Mouse (Mus musculus): Measurements from ENCODE around the gene Vsir. TPM values are rescaled to one million over a fixed set of nuclear protein-coding genes. Genes with fewer than 3 reads are reported as not detected.

The Vsir gene
- total RNA-seq, 4 experiments from 2014 or later, result 20.2 to 54.7 (median 33.7) TPM

GRCm38 (mm10) chr10:60353241-60354002, 6.8 kb downstream of the Vsir start:
- DNase-seq (ENCODE audit: low spot score in 2 of 2), result no peak

GRCm38 (mm10) chr10:60354003-60354325, 7.3 kb downstream of the Vsir start:
- no peak for DNase-seq (ENCODE audit: low spot score in 2 of 2)

- DNase-seq (ENCODE audit: low spot score in 2 of 2), result no peak
Measured at GRCm38 (mm10) chr10:60354881-60355677, 8.4 kb downstream of the Vsir start.

DNA sequence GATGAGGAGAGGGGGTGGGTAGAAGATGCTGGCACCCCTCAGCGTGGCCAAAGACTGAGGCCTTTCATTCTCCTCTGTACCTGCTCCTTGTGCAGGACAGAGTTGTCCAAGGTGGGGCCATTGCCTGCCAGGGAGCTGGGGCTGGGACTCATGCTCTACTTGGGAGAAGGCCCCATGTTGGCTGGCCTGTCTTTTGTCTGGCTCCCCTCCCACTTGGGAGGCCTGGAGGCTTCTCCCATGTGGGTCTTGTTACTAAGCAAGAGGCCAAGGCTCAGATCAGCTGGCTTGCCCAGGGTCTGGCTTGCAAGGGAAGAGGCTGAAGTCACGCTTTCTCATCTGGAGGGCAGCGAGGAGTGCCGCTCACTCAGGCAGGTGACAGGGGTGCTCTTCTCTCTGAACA, 10.8 kb downstream of the Vsir start:
- no peak for DNase-seq (ENCODE audit: low spot score in 2 of 2)

DNA sequence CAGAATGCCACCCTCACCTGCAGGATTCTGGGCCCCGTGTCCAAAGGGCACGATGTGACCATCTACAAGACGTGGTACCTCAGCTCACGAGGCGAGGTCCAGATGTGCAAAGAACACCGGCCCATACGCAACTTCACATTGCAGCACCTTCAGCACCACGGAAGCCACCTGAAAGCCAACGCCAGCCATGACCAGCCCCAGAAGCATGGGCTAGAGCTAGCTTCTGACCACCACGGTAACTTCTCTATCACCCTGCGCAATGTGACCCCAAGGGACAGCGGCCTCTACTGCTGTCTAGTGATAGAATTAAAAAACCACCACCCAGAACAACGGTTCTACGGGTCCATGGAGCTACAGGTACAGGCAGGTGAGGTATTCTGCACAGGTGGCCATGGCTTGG, 11.2 kb downstream of the Vsir start:
- no peak for DNase-seq (ENCODE audit: low spot score in 2 of 2)

DNA sequence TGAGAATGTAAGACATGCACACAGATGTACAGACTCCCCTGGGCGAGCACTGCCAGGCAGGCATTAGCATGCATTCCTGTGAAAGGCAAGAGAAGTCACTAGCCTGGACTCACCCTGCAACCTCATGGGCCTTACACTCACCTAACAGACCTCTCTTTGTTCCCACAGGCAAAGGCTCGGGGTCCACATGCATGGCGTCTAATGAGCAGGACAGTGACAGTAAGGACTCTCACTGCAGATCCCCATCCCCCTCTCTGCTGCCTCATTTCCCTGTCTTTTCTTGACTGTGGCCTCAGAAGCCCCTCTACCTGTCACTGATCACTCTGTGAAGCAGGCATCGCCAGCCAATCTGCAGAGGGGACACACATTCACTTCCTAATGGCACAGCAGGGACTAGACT, 12.1 kb downstream of the Vsir start:
- no peak for DNase-seq (ENCODE audit: low spot score in 2 of 2)

GRCm38 (mm10) chr10:60361615-60362309, 15.1 kb downstream of the Vsir start:
- no peak for DNase-seq (ENCODE audit: low spot score in 2 of 2)

GRCm38 (mm10) chr10:60362310-60362628, 15.6 kb downstream of the Vsir start:
- no peak for DNase-seq (ENCODE audit: low spot score in 2 of 2)

DNA sequence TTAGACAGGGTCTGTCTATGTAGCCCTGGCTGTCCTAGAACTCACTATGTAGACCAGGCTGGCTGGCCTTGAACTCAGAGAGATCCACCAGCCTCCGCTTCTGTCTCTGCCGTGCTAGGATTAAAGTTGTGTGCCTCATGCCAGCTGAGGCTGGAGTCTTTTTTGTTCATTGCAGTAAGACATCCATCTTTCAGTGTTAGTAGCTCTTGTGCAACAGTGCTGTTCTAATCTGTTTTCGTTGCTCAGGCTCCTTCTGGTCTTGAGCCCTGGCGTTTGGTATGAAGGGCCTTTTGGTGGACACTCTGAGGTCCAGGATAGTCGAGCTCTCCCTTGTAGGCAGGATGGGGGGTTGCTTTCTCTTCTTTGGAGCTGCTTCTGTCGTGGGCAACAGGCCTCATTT, 16.8 kb downstream of the Vsir start:
- no peak for DNase-seq (ENCODE audit: low spot score in 2 of 2)

GRCm38 (mm10) chr10:60367145-60367544, 20.5 kb downstream of the Vsir start:
- DNase-seq (ENCODE audit: low spot score in 2 of 2), result no peak

- no peak for DNase-seq (ENCODE audit: low spot score in 2 of 2)
Measured at GRCm38 (mm10) chr10:60367904-60368303, 21.3 kb downstream of the Vsir start.

- no peak for DNase-seq (ENCODE audit: low spot score in 2 of 2)
Measured at GRCm38 (mm10) chr10:60369405-60369804, 22.8 kb downstream of the Vsir start.

DNA sequence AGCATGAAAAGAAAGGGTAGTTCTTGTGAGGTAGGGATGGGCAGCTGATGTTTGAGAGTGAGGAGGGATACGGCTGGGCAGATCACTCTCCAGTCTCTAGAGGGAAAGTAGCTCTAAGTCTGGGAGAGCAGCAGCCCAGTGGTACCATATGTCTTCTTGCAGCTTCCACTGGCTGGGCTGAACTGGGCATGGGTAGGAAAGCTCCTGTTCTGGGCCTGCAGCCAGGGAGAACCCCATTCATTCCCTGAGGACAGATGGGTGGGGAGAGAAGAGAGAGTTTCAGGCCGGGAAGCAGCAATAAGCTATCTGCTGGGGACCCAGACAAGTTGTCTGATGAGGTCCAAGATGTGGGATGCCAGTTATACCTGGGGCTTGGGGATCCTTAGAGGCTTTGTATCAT, 23.4 kb downstream of the Vsir start:
- peak in 1 of 2 experiments; percentile 27 for DNase-seq (ENCODE audit: low spot score in 2 of 2)

DNA sequence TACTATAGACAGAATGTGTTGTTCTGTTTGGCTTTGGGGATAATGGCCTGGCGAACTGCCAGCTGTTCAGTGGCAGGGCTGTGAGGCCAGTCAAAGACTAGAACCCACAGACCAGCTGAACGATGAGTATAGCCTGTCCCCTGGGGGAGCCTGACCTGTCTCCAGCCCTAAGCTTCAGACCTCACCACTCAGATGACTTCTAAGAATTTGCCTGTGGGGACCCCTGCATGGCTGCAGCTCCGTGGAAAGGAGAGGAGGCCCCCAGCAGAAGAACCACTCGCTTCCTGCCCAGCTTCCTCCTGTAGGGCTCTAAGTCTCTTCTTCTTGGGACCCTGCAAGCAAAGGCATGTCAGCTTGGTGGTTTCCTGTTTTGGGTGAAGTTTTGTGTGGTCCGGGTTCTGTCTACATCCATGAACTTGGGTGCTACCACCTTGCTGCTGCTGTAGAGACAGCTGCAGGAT, 24.0 kb downstream of the Vsir start:
- DNase-seq (ENCODE audit: low spot score in 2 of 2), result no peak

GRCm38 (mm10) chr10:60371596-60372386, 25.1 kb downstream of the Vsir start:
- DNase-seq (ENCODE audit: low spot score in 2 of 2), result no peak

GRCm38 (mm10) chr10:60373543-60373936, 26.9 kb downstream of the Vsir start:
- DNase-seq (ENCODE audit: low spot score in 2 of 2), result no peak

DNA sequence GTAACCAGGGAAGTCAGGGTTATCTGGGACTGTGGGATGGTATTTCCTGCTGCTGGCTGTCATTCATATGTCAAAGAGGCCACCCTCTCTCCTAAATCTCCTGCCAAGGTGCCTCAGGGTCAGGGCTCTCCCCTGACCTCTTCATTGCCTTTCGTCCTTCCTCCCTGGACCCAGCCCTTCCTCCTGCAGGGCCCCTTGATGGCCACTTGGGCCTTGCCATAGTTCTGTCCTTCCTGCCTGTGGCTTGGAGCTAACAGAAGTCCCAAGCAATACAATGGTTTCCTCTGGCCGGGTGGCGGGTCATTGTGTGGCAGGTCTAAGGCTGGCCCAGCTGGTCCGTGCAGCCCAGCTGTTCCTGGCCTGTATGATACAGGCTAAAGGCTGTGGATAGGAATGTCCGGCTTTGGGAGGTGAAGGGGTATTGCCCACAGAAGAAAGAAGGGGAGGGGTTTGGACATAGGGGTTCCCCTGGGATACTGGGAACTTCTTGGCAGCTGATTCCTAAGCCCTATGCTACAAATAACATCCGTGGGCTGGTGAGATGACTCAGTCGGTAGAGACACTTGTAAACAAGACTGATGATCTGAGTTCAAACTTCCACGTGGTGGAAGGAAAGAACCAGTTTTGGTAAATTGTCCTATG, 27.4 kb downstream of the Vsir start:
- DNase-seq (ENCODE audit: low spot score in 2 of 2), result no peak

DNA sequence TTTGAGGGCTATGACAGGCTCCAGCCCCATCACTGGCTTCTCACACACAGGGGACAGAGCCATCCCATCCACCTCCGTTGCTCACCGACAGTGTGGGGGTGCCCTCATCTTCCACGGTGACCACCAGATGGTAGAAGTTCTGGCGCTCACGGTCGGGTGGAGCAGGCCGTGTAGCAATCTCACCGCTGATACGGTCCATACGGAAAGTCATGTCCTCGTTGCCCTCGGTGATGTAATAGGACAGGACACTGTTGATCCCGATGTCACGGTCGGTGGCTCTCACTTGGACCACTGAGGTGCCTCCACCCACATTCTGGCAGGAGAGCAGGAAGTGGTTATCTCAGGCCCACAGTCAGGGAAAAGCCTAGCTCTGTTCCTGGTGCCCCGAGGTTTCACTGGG, 30.1 kb downstream of the Vsir start:
- DNase-seq (ENCODE audit: low spot score in 2 of 2), result no peak

DNA sequence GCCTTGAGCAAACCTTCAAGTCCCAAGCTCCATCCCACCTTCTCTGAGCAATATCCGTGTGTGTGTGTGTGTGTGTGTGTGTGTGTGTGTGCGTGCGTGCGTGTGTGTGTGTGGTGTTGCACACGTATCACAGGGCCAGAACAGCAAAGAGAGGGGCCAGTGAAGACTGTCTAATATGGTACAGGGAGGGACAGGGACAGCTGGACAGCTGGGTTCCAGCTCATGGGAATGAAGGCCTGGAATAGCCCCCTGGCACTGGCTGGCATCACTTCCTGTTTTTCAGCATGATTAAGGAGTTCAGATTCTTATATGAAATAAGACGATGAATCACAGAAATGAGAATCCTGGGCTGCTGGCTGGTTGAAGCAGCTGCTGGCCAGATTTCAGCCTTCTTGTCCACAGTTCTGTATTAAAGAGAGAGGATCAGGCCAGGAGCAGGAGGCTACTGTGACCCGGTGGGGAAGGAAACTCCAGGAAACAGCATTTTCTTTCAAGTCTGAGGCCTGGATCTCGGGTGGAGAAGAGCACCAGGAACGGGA, 32.8 kb downstream of the Vsir start:
- DNase-seq (ENCODE audit: low spot score in 2 of 2), result no peak

- no peak for DNase-seq (ENCODE audit: low spot score in 2 of 2)
Measured at GRCm38 (mm10) chr10:60380229-60380628, 33.6 kb downstream of the Vsir start.
